Mouse (Mus musculus) cerebellum, adult 11-12 months (tissue): Measurements from ENCODE around the gene Nisch.
A peak's percentile ranks its signal among the peaks of the same experiment; 100 is the strongest.

Experiments
- DNase-seq: peaks from one replicate; pipeline ENCODE4 v3.0.0; 2022

Gene Nisch

DNA sequence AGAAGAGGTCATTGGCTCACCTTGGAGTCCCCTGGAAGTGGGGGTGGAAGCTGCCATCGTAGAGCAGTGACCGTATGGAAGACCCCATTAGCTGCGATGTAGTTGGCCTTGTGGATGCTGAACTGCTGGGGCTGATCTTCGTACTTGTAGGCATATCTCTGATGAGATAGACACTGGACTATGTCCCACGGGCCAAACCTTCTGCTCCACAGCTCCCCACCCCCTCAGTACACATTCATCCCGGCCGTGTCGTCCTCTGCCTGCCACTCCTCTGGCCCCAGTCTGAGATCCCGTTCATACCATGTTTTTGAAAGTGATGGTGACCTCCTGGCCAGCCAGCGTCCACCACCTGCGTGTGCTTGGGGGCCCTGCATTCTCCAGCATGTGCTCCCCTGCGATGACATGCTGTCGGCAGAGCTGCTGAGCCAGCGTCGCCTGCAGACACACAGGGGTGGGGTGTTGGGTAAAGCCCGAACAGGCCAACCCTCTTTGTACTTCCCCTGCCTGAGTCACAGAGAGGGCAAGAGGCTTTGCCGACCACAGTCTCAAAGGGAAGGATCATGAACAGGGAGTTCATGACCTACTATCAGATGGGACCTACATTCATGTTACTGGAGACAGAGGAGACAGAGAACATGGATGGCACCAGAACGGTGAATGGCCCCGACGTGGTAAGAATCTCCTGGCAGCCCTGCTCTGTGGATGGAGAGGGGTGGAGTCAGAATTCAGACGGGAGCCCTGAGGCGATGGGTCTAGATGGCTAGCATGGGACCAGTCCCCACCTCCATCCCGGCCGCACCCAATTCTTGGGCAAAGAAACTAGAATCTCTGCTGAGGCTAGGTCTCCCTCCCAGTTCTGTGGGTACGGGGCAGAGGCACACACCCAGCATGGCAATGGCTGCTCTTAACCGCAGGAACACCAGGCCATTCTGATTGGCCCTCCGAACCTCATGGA lies 56.3 kb downstream of the Nisch start:
- DNase-seq = no peak

DNA sequence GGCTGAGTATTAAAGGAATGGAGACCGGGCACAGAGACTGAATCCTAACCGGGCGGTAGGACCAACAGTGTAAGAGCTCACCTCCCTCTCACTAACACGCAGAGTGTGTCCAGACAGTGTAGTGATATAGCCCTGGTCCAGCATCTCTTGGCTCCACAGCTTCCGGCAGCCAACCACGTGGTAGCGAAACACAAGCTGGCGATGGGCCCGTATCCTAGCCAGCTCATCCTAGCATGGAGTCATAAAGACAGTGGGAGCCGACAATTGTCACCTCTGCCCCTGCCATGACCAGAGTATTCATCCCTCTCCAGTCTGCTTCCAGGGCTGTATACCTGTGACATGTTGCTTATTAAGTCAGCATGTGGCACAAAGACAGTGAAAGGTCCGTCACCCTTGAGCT lies 71.1 kb downstream of the Nisch start:
- DNase-seq = no peak

DNA sequence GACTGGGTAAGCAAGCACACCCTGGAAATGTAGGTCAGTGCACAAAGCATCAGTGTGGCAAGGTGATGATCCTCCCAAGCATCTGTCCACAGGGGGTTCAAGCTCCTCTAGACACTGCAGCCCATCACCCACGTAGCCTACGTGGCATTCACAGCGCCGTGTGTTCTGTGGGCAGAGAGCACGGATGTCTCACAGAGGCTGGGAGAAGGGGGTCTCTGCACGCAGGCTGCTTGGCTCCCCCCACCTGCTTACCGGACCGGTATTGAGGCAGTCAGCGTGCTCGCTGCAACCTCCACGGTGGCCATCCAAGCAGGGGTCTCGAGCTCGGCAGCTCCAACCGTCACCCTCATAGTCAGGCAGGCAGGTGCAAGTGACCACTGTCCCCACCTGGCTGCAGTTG lies 75.7 kb downstream of the Nisch start:
- DNase-seq = peak; percentile 14

DNA sequence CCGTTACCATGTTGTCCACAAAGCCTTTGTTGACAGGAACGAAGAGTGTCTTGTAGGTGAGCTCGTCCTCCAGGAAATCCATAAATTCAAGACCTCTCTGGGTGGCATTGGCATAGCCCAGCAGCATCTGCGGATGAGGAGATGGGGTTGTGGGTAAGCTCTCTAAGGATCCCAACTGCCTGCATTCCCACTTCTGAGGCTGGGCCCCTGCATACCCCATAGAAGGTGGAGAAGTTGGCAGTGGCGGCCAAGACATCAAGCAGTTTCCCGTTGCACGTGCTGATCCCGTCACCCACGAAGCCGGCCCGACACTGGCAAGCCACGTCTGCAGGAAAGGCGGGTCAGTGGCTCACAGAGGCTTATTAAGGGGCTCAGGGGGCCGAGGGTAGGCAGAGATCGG lies 76.6 kb downstream of the Nisch start:
- peak; percentile 12 for DNase-seq

DNA sequence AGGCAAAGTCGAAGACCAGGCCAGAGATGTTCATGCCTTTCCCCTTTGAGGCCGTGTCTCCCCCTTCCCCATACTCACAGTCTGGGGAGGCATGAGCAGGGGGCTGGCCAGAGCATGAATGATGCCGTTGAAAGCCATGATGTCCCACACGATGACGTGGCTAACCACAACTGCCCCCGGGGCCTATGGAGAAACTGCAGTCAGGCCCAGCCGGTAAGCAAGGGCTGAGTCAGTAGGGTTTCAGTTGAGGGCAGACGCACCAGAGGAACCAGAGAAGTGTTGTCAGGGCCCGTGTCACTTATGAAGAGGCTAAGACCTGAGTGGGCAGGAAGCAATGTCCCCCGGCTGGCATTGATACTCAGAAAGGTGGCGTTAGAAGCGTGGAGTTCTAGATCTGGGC lies 77.1 kb downstream of the Nisch start:
- DNase-seq = peak; percentile 14

DNA sequence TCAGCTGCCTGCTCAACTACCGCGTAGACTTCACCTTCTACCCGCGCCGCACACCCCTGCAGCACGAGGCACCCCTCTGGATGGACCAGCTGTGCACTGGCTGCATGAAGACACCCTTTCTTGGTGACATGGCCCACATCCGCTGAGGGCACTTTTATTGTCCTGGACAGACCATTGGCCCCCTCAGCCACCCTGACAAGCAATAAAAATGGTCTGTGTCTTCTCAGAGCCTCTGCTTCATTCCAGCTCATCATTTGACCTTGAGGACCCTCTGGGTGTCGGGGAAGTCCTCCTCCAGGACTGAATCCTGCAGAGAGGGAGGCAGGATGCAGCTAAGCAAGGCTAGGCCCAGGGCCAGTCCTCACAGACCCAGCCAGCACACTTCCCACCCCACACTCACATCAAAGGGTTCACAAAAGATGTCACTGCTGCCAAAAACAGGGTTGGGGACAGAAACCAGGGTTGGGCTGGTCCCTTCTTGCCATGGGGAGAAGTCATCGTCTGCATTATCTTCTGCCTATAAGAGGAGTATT lies 77.8 kb downstream of the Nisch start:
- DNase-seq = no peak

DNA sequence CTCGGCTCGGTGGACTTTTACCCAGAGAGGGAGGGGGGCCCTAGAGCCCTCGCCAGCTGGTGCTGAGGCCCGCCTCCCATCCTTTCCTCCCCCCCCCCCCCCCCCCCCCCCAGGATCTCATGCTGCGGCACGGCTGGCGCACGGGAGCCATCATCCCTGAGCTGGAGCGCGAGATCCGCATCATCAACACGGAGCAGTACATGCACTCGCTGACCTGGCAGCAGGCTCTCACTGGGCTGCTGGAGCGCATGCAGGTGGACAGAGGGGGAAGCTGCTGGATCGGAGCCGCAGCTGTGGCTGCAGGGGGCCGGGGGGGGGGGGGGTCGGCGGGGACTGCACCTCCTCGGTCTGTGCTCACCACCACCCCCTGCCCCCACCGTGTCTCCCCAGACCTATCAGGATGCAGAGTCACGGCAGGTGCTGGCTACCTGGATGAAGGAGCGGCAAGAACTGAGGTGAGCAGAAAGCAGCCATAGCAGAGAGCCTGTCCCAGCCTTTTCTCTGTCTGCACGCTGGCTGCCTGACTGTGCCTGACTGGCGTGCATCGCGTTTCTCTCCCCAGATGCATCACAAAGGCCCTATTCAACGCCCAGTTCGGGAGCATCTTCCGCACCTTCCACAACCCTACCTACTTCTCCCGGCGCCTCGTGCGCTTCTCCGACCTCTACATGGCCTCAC lies 78.4 kb downstream of the Nisch start:
- peak; percentile 57 for DNase-seq

DNA sequence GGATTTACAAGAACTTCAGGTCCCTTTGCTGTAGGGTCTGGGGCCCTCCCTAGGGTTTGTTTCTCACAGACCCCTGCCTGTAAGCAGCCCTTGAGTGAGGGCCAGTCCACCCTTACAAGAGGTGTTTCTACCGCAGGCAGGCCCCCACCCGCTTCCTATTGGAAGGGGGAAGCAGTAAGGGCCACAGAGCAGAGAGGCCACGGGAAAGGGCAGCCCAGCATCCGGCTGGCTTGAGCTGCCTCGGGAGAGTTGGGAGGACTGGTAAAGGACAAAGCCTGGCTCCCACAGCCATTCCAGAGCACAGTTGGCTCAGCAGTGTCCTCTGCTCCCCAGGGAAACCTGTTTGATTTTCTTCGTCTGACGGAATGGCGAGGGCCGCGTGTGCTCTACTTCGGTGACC lies 79.0 kb downstream of the Nisch start:
- DNase-seq = no peak

DNA sequence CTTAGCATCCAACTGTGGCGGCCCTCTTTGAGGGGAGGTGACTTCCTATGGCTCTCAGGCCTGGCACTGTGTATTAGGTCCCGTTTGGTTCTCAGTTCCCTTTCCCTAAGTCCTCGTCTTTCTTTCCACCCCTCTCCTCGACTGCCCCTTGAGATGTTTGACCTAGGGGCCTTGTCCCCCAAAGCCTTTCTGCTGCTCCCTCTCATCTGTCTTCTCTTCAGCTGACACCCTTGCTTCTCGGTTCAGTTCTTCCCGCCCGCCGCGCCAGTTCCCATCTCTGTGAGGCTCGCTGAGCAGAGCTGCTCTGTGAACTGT lies 79.5 kb downstream of the Nisch start:
- peak; percentile 21 for DNase-seq

DNA sequence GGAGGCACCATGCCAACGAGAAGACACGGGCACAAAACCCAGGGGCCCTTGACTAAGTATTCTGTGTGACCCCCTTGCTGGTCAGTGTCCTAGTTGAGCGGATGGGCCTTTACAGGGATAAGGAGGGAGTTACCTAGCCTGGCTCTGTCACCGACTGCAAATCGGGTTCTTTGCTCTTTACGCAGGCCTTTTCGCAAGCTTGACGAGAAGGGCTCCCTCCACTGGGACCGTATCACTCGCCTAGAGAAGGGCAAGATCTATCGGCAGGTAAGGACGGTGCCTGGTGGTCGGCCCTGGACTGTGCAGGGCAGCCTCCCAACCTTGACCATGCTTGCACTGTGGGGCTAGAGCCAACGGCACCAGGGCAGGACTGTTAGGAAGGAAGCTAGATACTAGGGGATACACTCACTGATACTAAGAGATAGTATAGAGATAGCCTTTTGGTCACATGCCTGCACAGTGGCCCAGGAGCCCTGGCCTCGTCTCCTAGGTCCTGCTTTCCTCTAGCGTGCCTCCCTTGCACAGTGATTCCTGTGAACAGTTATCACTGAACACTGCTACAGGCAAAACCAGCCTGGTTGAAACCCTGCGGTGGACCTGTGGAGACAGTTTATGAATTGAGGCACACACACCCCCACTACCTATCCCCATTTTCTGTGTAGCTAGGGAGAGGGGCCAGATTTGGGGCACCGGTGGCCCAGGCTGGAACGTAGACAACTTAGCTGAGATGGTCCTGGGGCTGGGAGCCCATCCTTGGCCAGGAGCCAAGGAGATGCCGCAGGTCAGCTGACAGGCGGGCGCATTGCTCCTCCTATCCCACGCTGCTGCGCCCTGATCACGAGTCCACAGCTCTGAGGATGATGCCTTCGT lies 80.1 kb downstream of the Nisch start:
- peak; percentile 28 for DNase-seq

DNA sequence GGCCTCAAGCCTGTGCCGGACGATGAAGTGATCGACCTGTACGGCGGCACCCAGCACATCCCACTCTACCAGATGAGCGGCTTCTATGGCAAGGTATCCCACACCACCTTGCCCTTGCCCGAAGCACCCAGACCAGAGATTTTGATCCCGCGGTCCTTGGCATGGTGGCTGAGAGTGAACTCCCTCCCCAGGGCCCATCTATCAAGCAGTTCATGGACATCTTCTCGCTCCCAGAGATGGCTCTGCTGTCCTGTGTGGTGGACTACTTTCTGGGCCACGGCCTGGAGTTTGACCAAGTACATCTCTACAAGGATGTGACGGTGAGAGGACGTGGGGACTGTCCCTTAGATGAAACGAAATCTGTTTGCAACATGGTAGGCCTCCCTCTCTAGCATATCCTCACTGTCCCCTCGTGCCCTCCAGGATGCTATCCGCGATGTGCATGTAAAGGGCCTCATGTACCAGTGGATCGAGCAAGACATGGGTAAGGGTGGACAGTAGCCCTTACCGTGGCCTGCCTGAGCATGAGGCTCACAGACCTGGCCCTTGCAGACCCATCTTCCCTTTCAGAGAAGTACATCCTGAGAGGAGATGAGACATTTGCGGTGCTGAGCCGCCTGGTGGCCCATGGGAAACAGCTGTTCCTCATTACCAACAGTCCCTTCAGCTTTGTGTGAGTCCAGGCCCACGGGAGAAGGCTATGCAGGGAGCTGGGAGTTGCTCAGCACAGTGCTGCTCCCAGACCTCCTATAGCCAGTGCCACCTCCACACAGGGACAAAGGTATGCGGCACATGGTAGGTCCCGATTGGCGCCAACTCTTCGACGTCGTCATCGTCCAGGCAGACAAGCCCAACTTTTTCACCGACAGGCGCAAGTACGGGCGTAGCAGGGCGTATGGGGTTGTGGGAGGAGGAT lies 81.0 kb downstream of the Nisch start:
- peak; percentile 18 for DNase-seq

DNA sequence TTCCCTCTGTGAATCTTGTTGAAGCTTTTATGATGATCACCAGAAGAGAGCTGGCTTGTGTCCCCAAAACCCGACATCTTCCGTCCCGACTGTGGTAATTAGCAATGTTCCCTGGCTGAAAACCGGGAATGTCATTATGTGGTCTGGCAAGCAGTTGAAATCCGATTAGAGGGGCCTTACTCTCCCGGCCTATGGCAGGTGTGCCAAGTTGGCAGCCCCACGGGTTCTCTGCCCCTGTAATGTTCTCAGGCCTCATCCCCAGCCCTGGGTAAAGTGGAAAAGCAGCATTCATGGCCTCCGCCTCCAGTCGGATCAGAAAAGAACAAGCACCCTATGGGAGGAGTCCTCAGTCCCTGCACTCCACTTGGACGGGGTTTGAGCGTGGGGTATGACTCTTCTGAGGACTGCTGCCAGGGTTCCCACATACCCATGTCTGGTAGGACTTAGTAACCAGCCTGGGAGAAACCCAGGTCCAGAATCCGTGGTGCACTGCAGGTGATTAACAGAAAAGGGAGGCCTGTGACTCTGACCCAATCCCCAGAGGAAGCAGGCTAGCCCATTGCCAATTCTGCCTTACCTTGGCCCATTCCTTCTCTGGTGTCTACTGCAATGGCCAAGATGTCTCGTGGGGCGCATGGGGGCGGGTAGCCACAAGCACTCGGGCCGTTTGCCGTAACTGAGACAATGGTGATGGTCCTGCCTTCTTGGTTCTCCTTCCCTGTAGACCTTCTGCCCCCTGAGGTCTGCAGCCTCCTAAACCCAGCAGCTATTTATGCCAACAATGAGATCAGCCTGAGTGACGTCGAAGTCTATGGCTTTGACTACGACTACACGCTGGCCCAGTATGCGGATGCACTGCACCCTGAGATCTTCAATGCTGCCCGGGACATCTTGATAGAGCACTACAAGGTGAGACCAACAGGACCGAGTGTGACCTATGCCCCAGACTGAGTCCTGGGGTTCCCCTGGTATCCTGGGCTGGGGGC lies 82.4 kb downstream of the Nisch start:
- peak; percentile 24 for DNase-seq

DNA sequence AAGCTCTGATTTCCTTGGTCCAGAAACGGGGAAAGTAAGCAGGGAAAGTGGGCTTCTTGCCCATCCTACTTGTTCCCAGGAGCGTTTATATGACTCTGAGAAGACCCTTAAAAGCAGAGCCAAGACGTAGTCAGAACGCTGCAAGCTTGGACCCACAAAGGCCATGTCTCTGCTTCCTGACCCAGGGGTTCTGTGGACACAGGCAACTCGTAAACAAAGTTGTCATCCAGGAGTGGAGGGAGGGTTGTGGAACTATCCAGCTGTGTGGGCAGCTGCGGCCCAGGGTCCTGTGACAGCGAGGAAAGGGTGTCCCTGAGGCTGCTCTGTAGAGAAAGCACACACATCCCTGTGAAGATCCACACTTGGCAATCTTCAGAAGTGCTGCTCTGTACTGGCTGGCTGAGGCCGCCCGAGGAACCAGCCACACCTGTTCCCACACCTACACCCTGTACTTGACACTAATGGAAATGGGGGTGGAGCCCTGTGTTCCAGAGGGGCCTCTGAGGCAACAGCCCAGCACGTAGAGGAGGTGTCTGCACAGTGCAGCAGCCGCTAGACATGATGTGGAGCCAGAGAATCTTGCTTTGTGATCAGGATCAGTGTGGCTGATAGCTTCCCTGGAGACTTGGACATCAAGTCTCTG lies 83.6 kb downstream of the Nisch start:
- peak; percentile 12 for DNase-seq

DNA sequence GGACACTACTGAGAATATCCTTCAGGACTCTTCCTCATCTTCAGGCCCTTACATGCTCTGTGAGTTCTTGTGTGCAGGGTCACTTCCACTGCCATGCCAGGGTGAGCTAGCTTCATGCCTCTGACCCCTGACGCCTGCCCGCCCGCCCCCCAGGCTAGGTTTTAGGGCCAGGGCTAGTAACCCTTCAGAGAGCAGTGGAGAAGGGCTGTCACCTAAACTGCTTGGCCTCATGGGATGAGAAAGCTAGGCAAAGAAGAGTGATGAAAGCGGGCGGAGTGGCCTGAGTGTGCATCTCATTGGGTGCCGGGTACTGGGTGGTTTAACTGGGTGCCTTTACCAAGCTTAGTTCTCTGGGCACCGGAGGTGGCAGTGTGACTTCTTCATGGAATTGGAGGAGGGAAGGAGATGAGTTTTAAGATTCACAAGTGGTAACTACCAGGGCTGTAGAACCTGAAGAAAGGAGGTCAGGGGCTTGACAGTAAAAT lies 84.2 kb downstream of the Nisch start:
- no peak for DNase-seq

DNA sequence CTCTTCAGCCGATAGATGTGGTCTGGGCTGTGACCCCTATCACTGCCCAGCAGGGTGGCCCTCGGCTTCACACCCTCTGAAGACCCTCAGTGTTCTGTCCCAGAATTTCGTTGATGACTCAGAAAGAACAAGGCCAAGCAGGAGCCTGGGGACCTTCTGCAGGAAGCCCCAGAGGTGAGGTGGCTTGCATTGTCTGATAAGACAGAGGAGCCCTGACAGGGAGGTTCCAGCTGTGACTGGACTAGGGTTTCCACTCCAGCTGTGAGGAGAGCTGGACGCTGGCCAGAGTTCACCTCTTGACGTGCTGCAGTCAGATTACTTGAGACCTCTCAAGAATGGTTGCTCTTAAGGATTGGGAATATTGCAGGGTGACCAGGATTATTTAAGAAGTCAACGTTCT lies 84.7 kb downstream of the Nisch start:
- DNase-seq = peak; percentile 37

DNA sequence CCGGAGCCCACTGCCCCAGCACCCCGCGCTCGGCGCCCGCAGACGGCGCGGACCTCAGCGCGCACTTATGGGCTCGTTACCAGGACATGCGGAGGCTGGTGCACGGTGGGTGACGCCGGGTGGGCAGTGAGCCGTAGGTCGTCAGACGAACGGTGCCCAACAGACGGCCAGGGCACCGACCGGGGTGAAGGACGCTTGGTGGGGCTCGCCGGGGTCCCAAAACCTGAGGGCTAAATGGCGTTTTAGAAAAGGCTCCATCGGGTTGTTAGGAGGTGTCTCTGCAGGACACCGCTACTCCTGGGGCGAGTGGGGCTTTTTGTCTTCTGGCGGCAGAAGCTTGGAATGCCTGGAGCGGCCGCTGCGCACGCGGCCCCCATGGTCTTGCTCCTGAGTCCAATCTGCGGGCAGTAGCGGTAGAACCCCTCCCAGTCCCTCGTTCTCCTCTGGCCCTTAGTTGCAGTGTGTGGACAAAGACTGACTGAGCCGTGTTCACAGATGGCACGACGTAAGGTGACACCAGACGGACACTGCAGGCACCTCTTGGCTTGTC lies 85.4 kb downstream of the Nisch start:
- DNase-seq = no peak

DNA sequence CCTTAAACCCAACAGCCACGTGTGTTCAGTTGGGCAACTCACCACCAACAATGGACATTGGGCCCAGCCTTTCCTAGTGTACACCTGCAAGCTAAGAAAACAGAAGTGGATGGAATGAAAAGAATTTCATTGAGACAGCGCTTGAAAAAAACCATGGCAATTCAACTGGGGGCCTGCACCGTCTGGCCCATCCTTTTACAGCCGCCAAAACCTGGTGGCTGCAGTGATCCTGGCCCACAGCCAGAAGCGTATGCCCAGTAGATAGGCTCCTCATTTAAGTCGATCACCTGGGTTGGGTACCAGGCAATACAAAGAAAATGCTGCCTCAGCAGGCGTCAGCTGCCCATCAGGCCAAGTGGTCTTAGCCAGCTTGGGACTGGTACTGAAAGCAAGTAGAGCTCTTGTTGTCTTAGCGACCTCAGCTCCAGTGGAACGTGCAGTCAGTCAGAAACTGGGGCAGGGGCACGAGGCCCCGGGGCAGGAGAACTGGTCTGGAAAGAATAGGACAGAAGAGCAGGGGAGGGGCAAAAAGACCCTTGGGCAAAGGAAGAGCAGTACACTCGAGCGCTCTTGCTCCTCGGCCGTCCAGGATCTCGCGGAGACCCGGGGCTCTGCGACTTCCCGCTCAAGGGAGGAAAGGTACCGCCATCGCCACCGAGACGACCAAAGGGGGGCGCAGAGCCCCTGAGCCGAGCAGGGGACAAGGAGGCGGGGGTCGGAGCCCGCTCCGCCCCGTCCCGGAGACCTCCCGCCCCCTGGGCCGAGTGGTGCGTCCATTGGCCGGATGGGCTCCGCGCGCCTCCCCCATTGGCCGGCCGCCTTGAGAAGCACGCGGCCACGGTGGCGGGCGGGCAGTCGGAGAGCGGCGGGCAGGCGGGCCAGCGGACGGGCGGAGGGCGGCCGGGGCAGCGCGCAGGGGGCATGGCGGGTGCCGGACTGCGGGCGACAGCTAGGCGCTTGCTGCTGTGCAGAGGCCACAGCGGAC lies 86.2 kb downstream of the Nisch start, which contains the start of gene Nt5dc2:
TSS of gene Nt5dc2 (plus strand) at position 818 of the 985 bp plus-strand sequence.
- peak; percentile 62 for DNase-seq
